Mouse (Mus musculus) hindbrain, embryonic 11.5 days (tissue): ENCODE results near the gene Kdm2b. TPM values are rescaled to one million over a fixed set of nuclear protein-coding genes. Genes with fewer than 3 reads are reported as not detected.

Experiments
- ATAC-seq: fragments of 200-750 bp; cut with Nextera tagmentation; 2 replicates; pipeline ENCODE4 v1.8.0; 2017; ENCODE audit warnings: mild to moderate bottlenecking, moderate TSS enrichment, moderate library complexity; ENCODE audit not compliant: low FRiP score
- DNase-seq: peaks from one replicate; pipeline ENCODE4 v3.0.0-alpha.2; 2015; ENCODE audit warnings: low spot score
- H3K27ac ChIP-seq: fragments of 300-500 bp; sonication (generic); 2 replicates; pipeline ENCODE4 v1.5.1; 2014; ENCODE audit warnings: mild to moderate bottlenecking, low read depth, low read length
- H3K27me3 ChIP-seq: fragments of 300-500 bp; sonication (generic); 2 replicates; pipeline ENCODE4 v1.6.1; 2014; ENCODE audit warnings: mild to moderate bottlenecking, low read length, moderate library complexity, mixed read lengths; ENCODE audit not compliant: control insufficient read depth, insufficient read depth
- H3K36me3 ChIP-seq: fragments of 300-500 bp; sonication (generic); 2 replicates; pipeline ENCODE4 v1.6.1; 2014; ENCODE audit warnings: mild to moderate bottlenecking, low read length, moderate library complexity, mixed read lengths; ENCODE audit not compliant: control insufficient read depth, insufficient read depth
- H3K4me1 ChIP-seq: fragments of 300-500 bp; sonication (generic); replicated peaks from 2 replicates; pipeline ENCODE4 v1.6.1; 2014; ENCODE audit warnings: low read length, mixed read lengths; ENCODE audit not compliant: control insufficient read depth, insufficient read depth
- H3K4me2 ChIP-seq: fragments of 300-500 bp; sonication (generic); replicated peaks from 2 replicates; pipeline ENCODE4 v1.6.1; 2014; ENCODE audit warnings: mild to moderate bottlenecking, low read depth, low read length
- H3K4me3 ChIP-seq: fragments of 300-500 bp; sonication (generic); 2 replicates; pipeline ENCODE4 v1.5.1; 2014; ENCODE audit warnings: low read depth, low read length
- H3K9ac ChIP-seq: fragments of 300-500 bp; sonication (generic); 2 replicates; pipeline ENCODE4 v1.6.1; 2014; ENCODE audit warnings: low read depth, low read length
- H3K9me3 ChIP-seq: fragments of 300-500 bp; sonication (generic); 2 replicates; pipeline ENCODE4 v1.6.1; 2016; ENCODE audit warnings: low read length; ENCODE audit not compliant: control insufficient read depth
- WGBS: fragments of 180-500 bp; shearing (Covaris S2); extraction: QIAGEN DNeasy Blood & Tissue Kit; methylation state at CpG from one replicate; pipeline ENCODE4 v1.1.7; 2014; 5-methylcytosine and 5-hydroxymethylcytosine counted together
- polyA plus RNA-seq: library from polyadenylated mRNA; unstranded; fragments of >200 nt; fragmentation: Nextera tagmentation; extraction: Ambion mirVana; gene quantifications from 2 replicates; pipeline ENCODE4 v1.2.1, GENCODE M21; 2014

Kdm2b gene
- 59.9 and 67.6 TPM in 2 replicates for polyA plus RNA-seq

GRCm38 (mm10) chr5:122989551-122990330 is at the start of gene Kdm2b:
Gene Kdm2b, minus strand, starts transcription at chr5:122989823.
- Histone ChIP-seq H3K4me1 (peaks cover 24% of the 10 kb centered on the region), H3K27ac (peak within 1 kb of the TSS; percentile 91), H3K4me3 (peak within 1 kb of the TSS; percentile 70), H3K27me3 (no peaks in the 10 kb centered on the region), H3K9ac (peak within 1 kb of the TSS; percentile 63), H3K36me3 (no peaks in the 10 kb centered on the region), H3K4me2 (peak within 1 kb of the TSS; percentile 92), H3K9me3 (no peaks in the 10 kb centered on the region)
- ATAC-seq: peak; percentile 45
- peak; percentile 59 for DNase-seq
- 1% methylated on average over 15 of the region's 15 CpGs for WGBS

GRCm38 (mm10) chr5:123039120-123039752 is 49.6 kb upstream of the Kdm2b start:
- Histone ChIP-seq H3K4me3 (peak overlapping the region; percentile 25), H3K9ac (peak overlapping the region; percentile 31; the same call in 1 of the 2 replicates)
- peak; percentile 60 for DNase-seq

GRCm38 (mm10) chr5:123038115-123038514 is 48.5 kb upstream of the Kdm2b start:
- no peak for ATAC-seq
- Histone ChIP-seq H3K27ac (no peak overlapping the region), H3K4me2 (no peak overlapping the region), H3K9me3 (no peaks in the 10 kb centered on the region), H3K36me3 (no peaks in the 10 kb centered on the region), H3K4me1 (no peaks in the 10 kb centered on the region), H3K9ac (no peak overlapping the region), H3K4me3 (no peak overlapping the region), H3K27me3 (no peaks in the 10 kb centered on the region)
- no peak for DNase-seq
- WGBS: 88% methylated on average over 5 of the region's 5 CpGs

More at GRCm38 (mm10) chr5:123039120-123039752, 49.6 kb upstream of the Kdm2b start:
- no peaks in the 10 kb centered on the region for H3K9me3 ChIP-seq
- no peaks in the 10 kb centered on the region for H3K36me3 ChIP-seq
- peak overlapping the region; percentile 49 for H3K4me2 ChIP-seq
- no peak for ATAC-seq
- 5% methylated on average over 25 of the region's 25 CpGs for WGBS
- H3K27me3 ChIP-seq: no peaks in the 10 kb centered on the region
- H3K27ac ChIP-seq: no peak overlapping the region
- H3K4me1 ChIP-seq: no peaks in the 10 kb centered on the region

- DNase-seq (no peak), ATAC-seq (no peak)
- no peaks in the 10 kb centered on the region for H3K4me1 ChIP-seq
- no peak overlapping the region for H3K4me2 ChIP-seq
- H3K27ac ChIP-seq: no peak overlapping the region
- no peak overlapping the region for H3K9ac ChIP-seq
- H3K9me3 ChIP-seq: no peaks in the 10 kb centered on the region
- WGBS: 47% methylated on average over 6 of the region's 6 CpGs
- no peak overlapping the region for H3K4me3 ChIP-seq
- no peaks in the 10 kb centered on the region for H3K36me3 ChIP-seq
- H3K27me3 ChIP-seq: no peaks in the 10 kb centered on the region
Observed at GRCm38 (mm10) chr5:123035564-123035963, 45.9 kb upstream of the Kdm2b start.

GRCm38 (mm10) chr5:123035089-123035488 is 45.5 kb upstream of the Kdm2b start:
- DNase-seq (no peak), ATAC-seq (no peak)
- Histone ChIP-seq H3K9ac (no peak overlapping the region), H3K27ac (no peak overlapping the region), H3K9me3 (no peaks in the 10 kb centered on the region), H3K4me3 (no peak overlapping the region), H3K27me3 (no peaks in the 10 kb centered on the region), H3K4me1 (no peaks in the 10 kb centered on the region), H3K36me3 (no peaks in the 10 kb centered on the region; the same call in 1 of the 2 replicates), H3K4me2 (no peak overlapping the region)
- 91% methylated on average over 4 of the region's 4 CpGs for WGBS

GRCm38 (mm10) chr5:123033646-123034160 is 44.1 kb upstream of the Kdm2b start:
- Histone ChIP-seq H3K4me1 (no peaks in the 10 kb centered on the region), H3K27me3 (no peaks in the 10 kb centered on the region), H3K4me2 (no peak overlapping the region), H3K27ac (no peak overlapping the region), H3K9ac (no peak overlapping the region), H3K4me3 (no peak overlapping the region), H3K36me3 (no peaks in the 10 kb centered on the region; the same call in 1 of the 2 replicates), H3K9me3 (no peaks in the 10 kb centered on the region)
- ATAC-seq (no peak), DNase-seq (no peak)
- 79% methylated on average over 7 of the region's 7 CpGs for WGBS

GRCm38 (mm10) chr5:123031312-123031711 is 41.7 kb upstream of the Kdm2b start:
- H3K36me3 ChIP-seq: no peaks in the 10 kb centered on the region; the same call in 1 of the 2 replicates
- H3K9ac ChIP-seq: no peak overlapping the region
- H3K27ac ChIP-seq: no peak overlapping the region
- H3K4me3 ChIP-seq: no peak overlapping the region
- no peaks in the 10 kb centered on the region for H3K4me1 ChIP-seq
- no peaks in the 10 kb centered on the region for H3K27me3 ChIP-seq
- H3K9me3 ChIP-seq: no peaks in the 10 kb centered on the region
- 83% methylated on average over 3 of the region's 3 CpGs for WGBS
- no peak for ATAC-seq
- no peak overlapping the region for H3K4me2 ChIP-seq
- DNase-seq: no peak

- H3K27ac ChIP-seq: no peak overlapping the region
- H3K36me3 ChIP-seq: no peaks in the 10 kb centered on the region; the same call in 1 of the 2 replicates
- 90% methylated on average over 7 of the region's 7 CpGs for WGBS
- H3K4me3 ChIP-seq: no peak overlapping the region
- no peaks in the 10 kb centered on the region for H3K9me3 ChIP-seq
- no peaks in the 10 kb centered on the region for H3K27me3 ChIP-seq
- no peak overlapping the region for H3K9ac ChIP-seq
- no peak overlapping the region for H3K4me2 ChIP-seq
- no peaks in the 10 kb centered on the region for H3K4me1 ChIP-seq
- DNase-seq (no peak), ATAC-seq (no peak)
Observed at GRCm38 (mm10) chr5:123029729-123030128, 40.1 kb upstream of the Kdm2b start.
